ENCODE assay signal across 15 mouse cellular contexts in the genomic region with DNA sequence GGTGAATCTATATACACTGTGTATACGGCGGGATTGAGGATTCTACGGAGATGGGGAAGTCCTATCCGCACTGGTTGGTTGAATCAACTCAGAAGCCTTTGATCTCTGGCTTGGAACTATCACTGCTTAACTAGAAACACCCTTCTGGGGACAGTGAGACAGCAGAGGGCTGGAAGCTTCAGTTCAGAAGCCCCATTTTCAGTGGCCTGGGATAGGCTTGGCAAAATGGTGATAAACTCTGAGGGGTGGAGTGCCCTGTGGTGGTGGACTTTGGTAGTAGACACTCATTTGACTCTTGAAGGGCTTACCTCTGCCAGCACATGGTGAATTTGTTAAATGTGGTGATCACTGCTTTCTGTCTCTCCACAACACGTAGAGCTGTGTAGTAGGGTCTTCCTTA.
"Had no signal": no experiment of that assay in that cellular context is flagged by ENCODE, and none has a peak within 500 bp of the region (broad histone marks: within the 10 kb centered on the region; RNA-seq: fewer than 3 reads in every experiment).

No protein-coding gene starts in this region.

- H3K9me3 ChIP-seq: kidney, embryonic 15.5 days; limb, embryonic 15.5 days; lung, embryonic 15.5 days; megakaryocyte, embryonic 14.5 days; midbrain, embryonic 15.5 days; neural tube, embryonic 13.5 days; stomach, embryonic 15.5 days had no signal

- H3K4me3 ChIP-seq: kidney, embryonic 15.5 days; left cerebral cortex, adult 2 months; limb, embryonic 15.5 days; lung, embryonic 15.5 days; megakaryocyte, embryonic 14.5 days; midbrain, embryonic 15.5 days; neural tube, embryonic 13.5 days; stomach, embryonic 15.5 days had no signal

- H3K4me2 ChIP-seq: kidney, embryonic 15.5 days; limb, embryonic 15.5 days; lung, embryonic 15.5 days; midbrain, embryonic 11.5 days; midbrain, embryonic 15.5 days; neural tube, embryonic 13.5 days; stomach, embryonic 15.5 days had no signal

- ATAC-seq: intestine, embryonic 16.5 days; midbrain, embryonic 15.5 days had no signal

- H3K4me1 ChIP-seq: kidney, embryonic 15.5 days; limb, embryonic 15.5 days; lung, embryonic 15.5 days; megakaryocyte, embryonic 14.5 days; midbrain, embryonic 15.5 days; neural tube, embryonic 13.5 days; stomach, embryonic 15.5 days had no signal

- H3K27ac ChIP-seq: kidney, embryonic 15.5 days; left cerebral cortex, adult 2 months; limb, embryonic 15.5 days; lung, embryonic 15.5 days; macrophage; midbrain, embryonic 15.5 days; neural tube, embryonic 13.5 days; stomach, embryonic 15.5 days had no signal

- H3K9ac ChIP-seq: kidney, embryonic 15.5 days; limb, embryonic 15.5 days; lung, embryonic 15.5 days; midbrain, embryonic 15.5 days; neural tube, embryonic 13.5 days; stomach, embryonic 15.5 days had no signal

- DNase-seq: kidney, postnatal 14 days; lung, postnatal 14 days; right cerebral cortex, postnatal 14 days; thymus, postnatal 36 days had no signal

- H3K36me3 ChIP-seq: kidney, embryonic 15.5 days; limb, embryonic 15.5 days; lung, embryonic 15.5 days; midbrain, embryonic 15.5 days; neural tube, embryonic 13.5 days; stomach, embryonic 15.5 days had no signal

- H3K27me3 ChIP-seq: kidney, embryonic 15.5 days; limb, embryonic 15.5 days; lung, embryonic 15.5 days; midbrain, embryonic 15.5 days; neural tube, embryonic 13.5 days; stomach, embryonic 15.5 days had no signal
